Mouse (Mus musculus) heart, postnatal 0 days (tissue): ENCODE measurements at regions not wholly inside any gene's neighbourhood (a gene's known extent, or its start where the extent isn't known, plus 50 kb on each side); places are given as distances from the start of the nearest gene placed in this dataset.

Source experiments
- CTCF ChIP-seq: IDR thresholded peaks from 2 replicates; pipeline ENCODE4 v1.5.1; 2016; ENCODE audit warnings: antibody characterized with exemption, control low read depth, low read depth
- EP300 ChIP-seq: IDR thresholded peaks from 2 replicates; pipeline ENCODE4 v1.6.1; 2016; ENCODE audit warnings: antibody characterized with exemption, low read depth

DNA sequence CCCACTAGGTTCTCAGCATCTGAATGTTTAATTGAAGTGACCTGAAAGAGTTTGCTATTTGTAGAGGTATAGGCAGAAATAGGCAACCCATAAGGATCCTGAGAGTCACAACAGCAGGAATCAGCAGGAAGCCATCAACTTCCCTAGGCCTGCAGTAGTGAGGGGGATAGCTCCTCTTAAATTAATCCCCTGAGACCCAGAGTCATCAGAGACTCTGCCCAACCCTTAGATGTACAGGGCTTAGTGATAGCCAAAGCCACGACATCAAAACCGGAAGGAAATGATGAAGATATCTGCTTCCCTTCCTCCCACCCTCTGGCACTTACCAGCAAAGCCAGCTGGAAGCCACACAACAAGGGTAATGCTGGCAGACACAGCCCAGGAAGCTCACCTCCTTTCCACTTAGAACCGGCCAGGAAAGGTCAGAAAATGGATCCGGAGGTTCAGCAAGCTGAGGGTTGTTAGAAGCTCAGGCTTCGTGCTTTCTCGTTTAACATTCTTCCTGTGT, 130.4 kb upstream of the Npy start:
- TF ChIP-seq CTCF (no peak), EP300 (no peak)
